Mouse (Mus musculus) mesoderm, embryonic 11.5 days (tissue): Measurements from ENCODE around the gene Zfp868.
"Not testable (repeated sequence)": the region's sequence is repeated elsewhere in the genome, so short reads cannot be mapped to it uniquely, and the experiment has no call there.

ENCODE experiments used
- DNase-seq: peaks from one replicate; pipeline ENCODE4 v3.0.0-alpha.2; 2012; ENCODE audit warnings: low read depth, low spot score

Gene Zfp868

DNA sequence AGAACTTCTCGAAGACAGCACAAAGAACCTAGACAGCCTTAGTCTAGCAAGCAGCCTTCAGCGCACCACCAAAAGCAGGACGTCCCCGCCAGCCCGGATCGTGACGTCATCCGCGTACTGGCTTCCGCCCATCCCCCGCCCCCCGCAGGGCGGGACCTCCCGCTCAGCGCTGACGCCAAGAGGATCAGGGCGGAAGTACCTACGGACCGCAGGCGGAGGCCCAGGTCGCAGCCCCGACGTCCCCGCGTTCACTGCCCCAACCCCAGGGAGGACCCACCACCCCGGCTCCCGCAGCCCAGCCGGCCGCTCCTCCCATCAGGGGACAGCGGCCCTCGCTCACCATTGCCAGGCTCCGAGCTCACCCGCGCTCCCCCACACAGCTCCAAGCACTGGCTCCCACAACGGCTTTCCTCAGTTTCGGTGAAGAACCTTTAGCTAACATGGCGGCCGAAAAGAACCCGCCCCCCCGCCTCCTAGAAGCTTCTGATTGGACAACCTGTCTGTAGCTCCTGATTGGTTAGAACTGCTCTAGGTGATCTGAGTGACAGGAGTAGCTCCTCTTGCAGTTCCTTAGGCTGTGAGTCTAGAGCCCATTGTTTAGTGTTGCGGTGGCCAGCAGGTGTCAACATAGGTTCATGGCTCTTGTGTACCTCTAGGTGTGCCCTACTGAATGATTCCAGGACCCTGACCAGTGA, at the start of gene Zfp868:
Gene Zfp868, minus strand, starts transcription at position 454 of the 695 bp plus-strand sequence.
- DNase-seq, result peak; percentile 98

DNA sequence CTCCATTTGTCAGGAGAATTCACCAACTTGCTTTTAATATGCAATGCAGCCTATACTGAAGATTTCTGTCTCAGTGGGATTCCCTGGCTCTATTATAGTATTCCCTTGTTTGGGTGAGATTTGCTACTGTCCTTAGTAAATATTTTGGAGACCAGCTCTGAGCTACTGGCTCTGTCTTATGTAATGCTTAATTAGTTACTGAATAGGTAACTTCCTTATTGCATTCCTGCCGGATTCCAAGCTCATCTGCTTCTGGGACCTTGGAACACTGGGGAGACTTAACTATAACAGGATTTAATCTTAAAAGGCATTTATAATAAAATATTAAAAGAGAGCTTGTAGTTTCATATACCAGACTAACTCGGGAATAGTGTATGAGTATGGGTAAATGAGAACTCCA, 39.7 kb upstream of the Zfp868 start:
- DNase-seq, result not testable (repeated sequence)

DNA sequence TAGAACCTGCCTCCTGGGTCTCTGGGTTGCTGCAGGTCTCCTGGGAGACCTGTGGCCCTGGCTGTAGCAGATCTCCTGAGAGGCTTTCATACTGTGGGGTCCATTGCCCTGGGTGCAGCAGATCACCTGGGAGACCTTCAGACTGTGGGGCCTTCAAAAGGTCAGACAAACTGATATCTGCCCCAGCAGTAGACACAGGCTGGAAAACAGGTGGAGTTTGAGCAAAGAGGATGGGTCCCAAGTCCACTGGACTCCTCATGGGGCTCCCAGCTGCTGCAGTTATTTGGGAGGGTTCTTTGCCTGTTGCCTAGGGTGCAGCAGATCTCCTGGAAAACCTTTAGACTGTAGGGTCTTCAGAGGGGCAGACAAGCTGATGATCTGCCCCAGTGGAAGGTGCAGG, 35.9 kb upstream of the Zfp868 start:
- DNase-seq, result no peak

DNA sequence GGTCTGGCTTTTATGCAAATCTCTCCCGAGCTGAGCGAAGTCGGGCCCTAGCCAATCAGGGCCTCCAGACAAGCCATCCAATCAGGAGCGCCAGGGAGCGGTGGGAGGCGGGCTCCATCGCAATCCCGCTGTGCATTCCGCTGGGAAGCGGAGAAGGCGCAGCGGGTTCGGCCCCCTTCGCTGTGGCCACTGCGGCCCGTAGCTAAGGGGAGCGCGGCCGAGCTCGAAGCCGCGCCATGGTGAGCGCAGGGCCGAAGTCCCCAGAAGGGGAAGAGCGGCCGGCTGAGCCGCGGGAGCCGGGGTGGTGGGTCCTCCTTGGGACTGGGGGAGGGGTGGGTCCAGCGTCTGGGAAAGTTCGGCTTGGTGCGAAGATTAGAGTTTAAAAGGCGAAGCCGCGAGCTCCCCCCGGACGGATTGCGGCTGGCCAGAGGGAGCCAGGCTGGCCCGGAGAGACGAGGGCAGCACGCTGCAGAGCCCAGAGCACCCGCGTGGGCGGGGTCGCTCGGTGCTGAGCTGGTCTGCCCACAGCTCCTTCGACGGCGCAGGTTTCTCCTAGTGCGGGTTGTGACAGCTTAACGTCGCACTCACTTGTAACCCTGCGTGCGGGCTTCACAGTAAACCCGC, 29.1 kb upstream of the Zfp868 start, which contains the start of gene Zfp964:
Gene Zfp964, plus strand, starts transcription at position 122 of the 624 bp plus-strand sequence.
- peak; percentile 95 for DNase-seq

DNA sequence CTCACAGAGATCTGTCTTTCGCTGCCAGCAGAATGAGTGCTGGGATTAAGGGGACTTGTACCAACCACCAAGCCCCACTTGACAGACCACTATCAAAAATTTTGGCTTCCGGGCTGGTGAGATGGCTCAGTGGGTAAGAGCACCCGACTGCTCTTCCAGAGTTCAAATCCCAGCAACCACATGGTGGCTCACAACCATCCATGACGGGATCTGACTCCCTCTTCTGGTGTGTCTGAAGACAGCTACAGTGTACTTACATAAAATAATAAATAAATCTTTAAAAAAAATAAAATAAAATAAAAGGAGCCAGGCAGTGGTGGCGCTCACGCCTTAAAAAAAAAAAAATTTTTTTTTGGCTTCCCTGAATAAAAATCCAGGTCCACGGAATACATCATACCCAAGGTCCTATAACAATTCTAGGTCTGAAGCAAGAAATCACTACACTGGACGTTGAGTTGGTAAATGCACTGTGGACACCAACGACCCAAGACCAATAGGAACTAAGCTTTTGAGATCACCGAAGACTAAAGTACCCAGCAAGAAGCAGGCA, 28.5 kb upstream of the Zfp868 start:
- DNase-seq, result no peak

DNA sequence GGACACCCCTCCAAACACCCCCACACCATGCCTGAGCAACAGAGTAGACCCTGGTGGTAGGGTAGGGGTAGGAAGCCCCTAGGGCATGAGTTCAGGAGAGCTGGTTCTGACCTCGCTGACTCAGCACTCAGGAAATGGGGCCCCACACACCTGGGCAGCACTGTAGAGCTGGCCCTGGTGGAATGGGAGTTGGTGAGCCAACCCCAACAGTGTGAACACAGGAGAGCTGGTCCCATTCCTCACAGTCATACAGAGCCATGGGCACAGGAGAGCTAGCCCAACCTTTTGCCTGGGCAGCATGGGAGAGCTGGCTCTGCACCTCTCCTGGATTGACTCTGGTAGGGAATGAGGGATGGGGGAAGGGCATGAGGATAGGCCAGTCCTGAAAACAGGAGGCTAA, 7.3 kb downstream of the Zfp868 start:
- no peak for DNase-seq

DNA sequence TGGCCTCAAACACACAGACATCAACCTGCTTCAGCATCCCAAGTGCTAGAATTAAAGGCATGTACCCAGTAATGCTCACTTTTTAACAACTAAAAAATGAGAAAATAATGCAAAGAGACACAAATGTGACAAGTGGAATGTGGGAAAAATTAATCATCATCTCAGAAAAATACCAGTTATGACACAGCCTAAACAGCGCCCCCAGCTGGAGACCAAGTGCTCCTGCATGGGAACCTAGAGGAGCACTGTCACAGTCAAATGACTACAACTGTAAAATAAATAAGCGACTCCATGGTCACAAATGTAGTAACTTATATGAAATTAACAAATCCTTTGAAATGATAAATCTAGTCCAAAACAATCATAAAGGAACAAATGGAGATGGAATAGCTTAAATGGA, 10.7 kb downstream of the Zfp868 start:
- no peak for DNase-seq

DNA sequence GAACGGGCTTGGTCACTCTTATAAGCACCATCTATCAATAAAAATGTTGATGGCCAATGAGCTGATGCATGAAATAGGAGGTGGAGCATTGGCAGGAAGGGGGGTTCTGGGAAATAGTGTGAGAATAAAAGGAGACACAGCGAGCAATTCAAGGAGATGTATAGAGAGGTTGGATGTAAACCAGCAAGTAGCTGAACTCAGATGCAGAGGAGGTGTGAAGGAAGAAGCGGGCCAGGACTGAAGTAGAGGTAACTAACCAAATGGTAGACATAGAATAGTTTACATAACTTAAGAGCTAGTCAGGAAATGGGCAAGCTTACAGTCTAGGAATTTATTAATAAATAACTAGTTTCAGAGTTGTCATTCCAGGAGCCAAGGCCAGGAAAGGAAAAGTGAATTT, 27.8 kb downstream of the Zfp868 start:
- DNase-seq, result not testable (repeated sequence)

DNA sequence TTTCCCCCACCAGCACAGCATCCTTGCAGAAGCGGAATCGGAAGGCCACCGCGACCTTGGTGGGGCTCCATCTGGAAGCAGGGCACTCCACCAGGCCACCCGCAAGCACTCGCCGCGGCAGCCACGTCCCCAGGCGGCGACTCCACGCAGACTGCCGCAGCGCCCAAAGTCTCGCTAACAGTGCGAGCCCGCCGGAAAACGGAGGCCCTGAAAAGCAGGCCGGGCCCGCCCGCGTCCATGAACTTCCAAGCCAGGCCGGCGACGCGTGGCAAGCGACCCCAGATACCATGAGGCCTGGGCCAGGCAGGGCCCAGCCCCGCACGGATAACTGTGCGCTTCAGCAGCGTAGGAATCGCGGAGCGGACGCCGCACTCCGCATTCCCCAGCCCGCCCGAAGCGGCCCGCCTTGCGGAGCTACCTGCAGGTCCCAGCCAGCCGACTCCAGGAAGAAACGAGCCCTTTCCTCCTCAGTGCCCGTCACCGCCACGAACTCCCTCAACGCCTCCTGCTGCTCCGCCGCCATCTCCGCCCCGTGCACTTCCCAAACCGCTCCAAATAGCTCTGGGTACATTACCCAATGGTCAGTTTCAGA, 40.6 kb downstream of the Zfp868 start:
- peak; percentile 57 for DNase-seq

DNA sequence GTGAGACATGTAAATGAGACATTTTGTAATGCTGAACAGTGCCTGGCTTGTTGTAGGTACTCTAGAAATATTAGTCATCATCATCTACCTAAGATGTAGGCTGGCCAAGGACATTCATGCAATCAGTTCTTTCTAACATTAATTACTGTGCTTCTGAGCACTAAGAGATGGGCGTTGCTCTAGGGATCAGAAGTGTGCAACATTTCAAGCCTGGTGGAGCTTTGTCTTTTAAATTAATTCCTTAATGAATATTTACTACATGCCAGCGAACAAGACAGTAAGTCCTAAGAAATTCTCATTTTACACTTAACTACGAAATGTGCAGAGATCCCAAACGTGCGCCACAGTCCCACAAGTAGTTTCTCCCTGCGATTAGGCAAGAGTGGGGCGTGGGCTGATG, 41.1 kb downstream of the Zfp868 start:
- not testable (repeated sequence) for DNase-seq
